Mouse (Mus musculus) stomach, postnatal 0 days (tissue): ENCODE measurements around the gene Ube2e2.

ENCODE experiments used
- CTCF ChIP-seq: IDR thresholded peaks from 2 replicates; pipeline ENCODE4 v1.5.1; 2016; ENCODE audit warnings: antibody characterized with exemption, low read depth, mild to moderate bottlenecking, moderate library complexity
- EP300 ChIP-seq: optimal IDR thresholded peaks from 2 replicates; pipeline ENCODE3; 2016; ENCODE audit warnings: antibody characterized with exemption

- TF ChIP-seq CTCF (no peak), EP300 (no peak)
Measured at GRCm38 (mm10) chr14:18666251-18666650, 227.8 kb downstream of the Ube2e2 start.
